11 mouse cellular contexts compared by ENCODE assay signal in genomic region chr4:135436291-135436690, GRCm38 (mm10). TPM values are rescaled to one million over a fixed set of nuclear protein-coding genes. Genes with fewer than 3 reads are reported as not detected.
DNase-seq lines count a peak whose midpoint lies in the region; ATAC-seq and TF ChIP-seq lines count a peak whose summit lies in the region.
"Had no signal": no experiment of that assay in that cellular context is flagged by ENCODE, and none has a peak within 500 bp of the region (broad histone marks: within the 10 kb centered on the region; RNA-seq: fewer than 3 reads in every experiment).

No protein-coding gene starts in this region.

- no peak for TF ChIP-seq CTCF in gastrocnemius, adult 2 months (IDR thresholded peaks at IDR 0.05)

- H3K27ac ChIP-seq in gastrocnemius, adult 2 months, result no peak overlapping the region; the same call in 1 of the 2 replicates

- ATAC-seq in activated CD4-positive, CD25-positive, alpha-beta regulatory T cell, adult 4 months, result peak; percentile 25
- ATAC-seq in megakaryocyte progenitor cell, adult 5-6 weeks (replicated peaks; ENCODE audit: poor library complexity), result no peak

- no peak for DNase-seq in gastrocnemius, adult 2 months
- DNase-seq in gastrocnemius, postnatal 10 days, result no peak
- peak; percentile 45 for DNase-seq in kidney, adult 18-20 months
- peak; percentile 73 for DNase-seq in lung, postnatal 10 days
- no peak for DNase-seq in urinary bladder, postnatal 10 days (ENCODE audit: low spot score)
- no peak for DNase-seq in gastrocnemius, postnatal 36 days
- DNase-seq: right cerebral cortex, postnatal 4 days had no signal

- intact Hi-C loops in gastrocnemius, adult 2 months (cut with DNase I), result no loop called here
- intact Hi-C loops in gastrocnemius, postnatal 36 days (cut with DNase I), result no loop called here

- peak overlapping the region; percentile 16 for H3K4me3 ChIP-seq in gastrocnemius, adult 2 months

RNA-seq across cellular contexts. Expression of gene Rcan3, which starts 2.6 kb away (rescaled TPM):
- total RNA-seq in gastrocnemius, adult 2 months (2021), result 1 to 10 TPM; 3.1 to 4.0 TPM
- 10 to 100 TPM in 1 of 2 experiments, 1 to 10 TPM in 1; 9.9 to 11.2 TPM for total RNA-seq in gastrocnemius, postnatal 10 days (2021)
- 10 to 100 TPM; 14.6 to 23.0 TPM for polyA plus RNA-seq in activated CD4-positive, CD25-positive, alpha-beta regulatory T cell, adult 4 months (2017; shearing (Covaris generic))
- total RNA-seq in gastrocnemius, postnatal 36 days (2021), result 1 to 10 TPM; 3.2 to 4.0 TPM
- 3.6 and 5.6 TPM in 2 replicates for total RNA-seq in megakaryocyte progenitor cell, adult 5-6 weeks (2015)
- total RNA-seq in megakaryocyte progenitor cell, adult 5-6 weeks (2017), result 4.1 and 7.7 TPM in 2 replicates

RNA-seq across cellular contexts. Expression of gene Ncmap, which starts 38.3 kb away (rescaled TPM):
- 1 to 10 TPM; 1.5 TPM for total RNA-seq in gastrocnemius, adult 2 months (2021)
- total RNA-seq in gastrocnemius, postnatal 10 days (2021), result 10 to 100 TPM in 1 of 2 experiments, 1 to 10 TPM in 1; 9.8 to 16.8 TPM
- polyA plus RNA-seq in activated CD4-positive, CD25-positive, alpha-beta regulatory T cell, adult 4 months (2017; shearing (Covaris generic)), result 10 to 100 TPM; 22.3 to 52.3 TPM
- 1 to 10 TPM; 2.2 to 4.9 TPM for total RNA-seq in gastrocnemius, postnatal 36 days (2021)
- 0.25 TPM in 1 of 2 replicates, not detected in the other for total RNA-seq in megakaryocyte progenitor cell, adult 5-6 weeks (2015)
- total RNA-seq in megakaryocyte progenitor cell, adult 5-6 weeks (2017), result not detected in 2 replicates
- total RNA-seq: CH12.LX; hematopoietic stem cell, adult 5-6 weeks had no signal

RNA-seq across cellular contexts. Expression of gene Stpg1, which starts 58.3 kb away (rescaled TPM):
- not detected for total RNA-seq in gastrocnemius, adult 2 months (2021)
- not detected for total RNA-seq in gastrocnemius, postnatal 10 days (2021)
- under 1 TPM in 1 of 2 experiments, not detected in 1; 0.22 TPM for polyA plus RNA-seq in activated CD4-positive, CD25-positive, alpha-beta regulatory T cell, adult 4 months (2017; shearing (Covaris generic))
- not detected for total RNA-seq in gastrocnemius, postnatal 36 days (2021)
- total RNA-seq in megakaryocyte progenitor cell, adult 5-6 weeks (2015), result 0.12 TPM in 1 of 2 replicates, not detected in the other
- not detected in 2 replicates for total RNA-seq in megakaryocyte progenitor cell, adult 5-6 weeks (2017)
- total RNA-seq: CH12.LX; hematopoietic stem cell, adult 5-6 weeks had no signal

RNA-seq across cellular contexts. Expression of gene Nipal3, which starts 58.5 kb away (rescaled TPM):
- total RNA-seq in gastrocnemius, adult 2 months (2021), result 10 to 100 TPM; 17.3 to 18.4 TPM
- total RNA-seq in gastrocnemius, postnatal 10 days (2021), result 1 to 10 TPM; 6.4 to 6.9 TPM
- polyA plus RNA-seq in activated CD4-positive, CD25-positive, alpha-beta regulatory T cell, adult 4 months (2017; shearing (Covaris generic)), result 10 to 100 TPM; 12.5 to 13.9 TPM
- total RNA-seq in gastrocnemius, postnatal 36 days (2021), result 10 to 100 TPM; 12.7 to 16.3 TPM
- total RNA-seq in megakaryocyte progenitor cell, adult 5-6 weeks (2015), result 4.1 and 6.6 TPM in 2 replicates
- 18.8 and 23.3 TPM in 2 replicates for total RNA-seq in megakaryocyte progenitor cell, adult 5-6 weeks (2017)

Comparison
In these comparisons a context has a peak if more than half of its experiments do, and no peak if none do; other contexts are left out.
1. DNase-seq: peak in kidney, adult 18-20 months (single experiment) and lung, postnatal 10 days (single experiment); none in gastrocnemius, adult 2 months (single experiment), gastrocnemius, postnatal 10 days (single experiment), urinary bladder, postnatal 10 days (single experiment) and gastrocnemius, postnatal 36 days (0 of 2).